Mouse (Mus musculus) intestine, postnatal 0 days (tissue): ENCODE results near the gene St3gal5. TPM values are rescaled to one million over a fixed set of nuclear protein-coding genes. Genes with fewer than 3 reads are reported as not detected.

Source experiments
- ATAC-seq: fragments of 200-750 bp; cut with Nextera tagmentation; 2 replicates; pipeline ENCODE4 v1.8.0; 2017; ENCODE audit warnings: mild to moderate bottlenecking, moderate TSS enrichment, moderate library complexity
- H3K27ac ChIP-seq: fragments of 300-500 bp; sonication (generic); 2 replicates; pipeline ENCODE4 v1.5.1; 2014; ENCODE audit warnings: mild to moderate bottlenecking, low read depth, low read length, moderate library complexity
- H3K27me3 ChIP-seq: fragments of 300-500 bp; sonication (generic); replicated peaks from 2 replicates; pipeline ENCODE4 v1.6.1; 2014; ENCODE audit warnings: low read length, mixed read lengths; ENCODE audit not compliant: control insufficient read depth, insufficient read depth
- H3K36me3 ChIP-seq: fragments of 300-500 bp; sonication (generic); 2 replicates; pipeline ENCODE4 v1.6.1; 2014; ENCODE audit warnings: mild to moderate bottlenecking, moderate library complexity; ENCODE audit not compliant: control insufficient read depth, insufficient read depth
- H3K4me1 ChIP-seq: fragments of 300-500 bp; sonication (generic); replicated peaks from 2 replicates; pipeline ENCODE4 v1.6.1; 2014; ENCODE audit warnings: antibody characterized with exemption, low read length, mixed read lengths; ENCODE audit not compliant: control insufficient read depth, insufficient read depth
- H3K4me2 ChIP-seq: fragments of 300-500 bp; sonication (generic); replicated peaks from 2 replicates; pipeline ENCODE4 v1.6.1; 2014; ENCODE audit warnings: low read depth, mild to moderate bottlenecking, moderate library complexity
- H3K4me3 ChIP-seq: fragments of 300-500 bp; sonication (generic); 2 replicates; pipeline ENCODE4 v1.5.1; 2014; ENCODE audit warnings: low read depth, low read length
- H3K9ac ChIP-seq: fragments of 300-500 bp; sonication (generic); 2 replicates; pipeline ENCODE4 v1.6.1; 2014; ENCODE audit warnings: mild to moderate bottlenecking, low read depth, low read length
- H3K9me3 ChIP-seq: fragments of 300-500 bp; sonication (generic); 2 replicates; pipeline ENCODE4 v1.6.1; 2016; ENCODE audit warnings: mixed run types; ENCODE audit not compliant: control insufficient read depth
- CTCF ChIP-seq: sonication (generic); IDR thresholded peaks from 2 replicates; pipeline ENCODE4 v1.5.1; 2016; ENCODE audit warnings: low read depth, mild to moderate bottlenecking, control low read depth, antibody characterized with exemption, moderate library complexity
- WGBS: fragments of 180-500 bp; shearing (Covaris S2); extraction: QIAGEN DNeasy Blood & Tissue Kit; methylation state at CpG from one replicate; pipeline ENCODE4 v1.1.7; 2014; 5-methylcytosine and 5-hydroxymethylcytosine counted together
- polyA plus RNA-seq: library from polyadenylated mRNA; unstranded; fragments of >200 nt; fragmentation: Nextera tagmentation; extraction: Ambion mirVana; gene quantifications from 2 replicates; pipeline ENCODE4 v1.2.1, GENCODE M21; 2015

The St3gal5 gene
- polyA plus RNA-seq, 1 experiment from 2014 or later, result 69.0 TPM

DNA sequence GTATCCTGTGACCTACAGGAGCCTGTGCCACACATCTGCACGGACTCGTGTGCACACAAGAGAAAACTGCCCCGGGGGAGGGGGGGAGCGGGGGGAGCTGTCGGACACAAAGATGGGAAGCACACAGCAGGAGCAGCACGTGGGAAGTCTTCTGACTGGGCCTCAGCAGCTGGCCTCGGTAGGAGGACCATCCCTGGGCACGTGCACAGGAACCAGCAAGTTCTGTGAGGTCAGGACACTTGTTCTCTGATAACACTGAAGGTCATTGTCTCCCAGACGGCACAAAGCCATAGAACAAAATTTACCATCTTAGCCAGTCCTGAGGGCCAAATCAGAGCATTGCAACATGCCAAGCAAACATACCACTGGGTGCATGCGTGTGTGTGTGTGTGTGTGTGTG lies 43.8 kb downstream of the St3gal5 start:
- WGBS, result 69% methylated on average over 10 of the region's 10 CpGs
- H3K4me2 ChIP-seq, result no peak overlapping the region
- H3K9me3 ChIP-seq, result no peaks in the 10 kb centered on the region
- H3K27ac ChIP-seq, result no peak overlapping the region
- H3K4me3 ChIP-seq, result no peak overlapping the region
- H3K4me1 ChIP-seq, result no peaks in the 10 kb centered on the region
- H3K9ac ChIP-seq, result no peak overlapping the region
- no peaks in the 10 kb centered on the region for H3K27me3 ChIP-seq
- H3K36me3 ChIP-seq, result peaks cover 11% of the 10 kb centered on the region; the same call in 1 of the 2 replicates
- no peak for ATAC-seq
- no peak for TF ChIP-seq CTCF

DNA sequence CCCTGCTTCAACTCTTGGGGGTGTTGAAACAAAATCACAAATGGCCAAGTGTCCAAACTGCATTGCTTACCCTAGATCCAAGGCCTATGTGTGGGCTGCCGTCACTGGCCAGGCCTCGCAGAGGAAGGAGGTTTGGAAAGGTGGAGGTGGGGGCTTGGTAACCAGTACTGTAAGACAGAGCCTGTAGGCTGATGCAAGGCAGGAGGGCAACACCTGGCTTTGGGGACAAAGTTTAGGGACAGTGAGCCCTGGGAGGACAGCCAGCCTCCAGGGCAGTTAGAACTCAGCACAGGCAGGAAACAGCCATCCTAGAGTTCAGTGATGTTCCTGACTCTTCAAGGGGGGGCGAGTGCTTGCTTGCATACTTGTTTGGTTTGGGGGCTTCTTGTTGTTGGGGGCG lies 45.2 kb downstream of the St3gal5 start:
- H3K4me2 ChIP-seq, result no peak overlapping the region
- H3K4me1 ChIP-seq, result no peaks in the 10 kb centered on the region
- TF ChIP-seq CTCF, result no peak
- ATAC-seq, result no peak
- H3K9ac ChIP-seq, result no peak overlapping the region
- no peaks in the 10 kb centered on the region for H3K9me3 ChIP-seq
- no peaks in the 10 kb centered on the region for H3K27me3 ChIP-seq
- 97% methylated on average over 4 of the region's 4 CpGs for whole genome bisulfite sequencing
- no peak overlapping the region for H3K27ac ChIP-seq
- no peak overlapping the region for H3K4me3 ChIP-seq
- H3K36me3 ChIP-seq, result peaks cover 10% of the 10 kb centered on the region; the same call in 1 of the 2 replicates

DNA sequence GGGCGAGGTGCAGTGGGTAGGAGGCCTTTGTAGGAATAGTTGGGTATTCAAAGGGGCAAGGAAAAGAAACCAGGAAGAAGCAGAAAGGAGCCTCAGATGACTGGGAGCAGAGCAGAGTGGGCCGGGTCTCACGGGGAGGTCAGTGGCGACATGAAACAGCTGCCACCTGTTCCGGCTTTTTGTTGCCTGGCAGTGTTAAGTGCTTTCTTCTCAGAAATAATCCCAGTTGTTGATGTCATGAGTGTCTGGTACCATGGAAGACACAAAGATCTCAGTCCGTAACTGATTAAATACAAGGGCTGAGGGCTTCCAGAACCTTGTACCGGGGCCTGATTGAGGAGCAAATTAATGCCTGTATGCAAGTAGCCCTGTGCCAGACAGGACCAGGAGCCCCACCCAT lies 47.0 kb downstream of the St3gal5 start:
- H3K9ac ChIP-seq, result no peak overlapping the region
- TF ChIP-seq CTCF, result no peak
- no peak for ATAC-seq
- H3K36me3 ChIP-seq, result peaks cover 15% of the 10 kb centered on the region
- H3K9me3 ChIP-seq, result no peaks in the 10 kb centered on the region
- no peak overlapping the region for H3K4me2 ChIP-seq
- 67% methylated on average over 7 of the region's 7 CpGs for WGBS
- no peaks in the 10 kb centered on the region for H3K27me3 ChIP-seq
- H3K4me3 ChIP-seq, result no peak overlapping the region
- H3K4me1 ChIP-seq, result no peaks in the 10 kb centered on the region
- no peak overlapping the region for H3K27ac ChIP-seq

DNA sequence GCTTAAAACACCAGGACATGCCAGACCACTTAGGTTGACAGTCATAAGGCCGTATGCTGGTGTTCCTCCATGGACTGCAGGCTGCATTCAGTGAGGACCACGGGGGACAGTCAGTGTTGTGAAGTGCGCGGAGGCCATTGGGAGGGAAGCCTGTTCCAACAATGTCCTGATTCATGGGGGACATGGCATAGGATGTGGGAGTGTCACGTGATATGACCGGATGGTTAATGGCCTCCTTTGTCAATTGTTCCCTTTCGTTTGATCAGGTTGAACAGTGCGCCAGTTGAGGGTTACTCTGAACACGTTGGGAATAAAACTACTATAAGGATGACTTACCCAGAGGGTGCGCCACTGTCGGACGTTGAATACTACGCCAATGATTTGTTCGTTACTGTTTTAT lies 49.4 kb downstream of the St3gal5 start:
- H3K27me3 ChIP-seq, result no peaks in the 10 kb centered on the region
- WGBS, result 86% methylated on average over 14 of the region's 14 CpGs
- no peak overlapping the region for H3K4me3 ChIP-seq
- no peak overlapping the region for H3K27ac ChIP-seq
- no peaks in the 10 kb centered on the region for H3K4me1 ChIP-seq
- no peak for TF ChIP-seq CTCF
- peaks cover 18% of the 10 kb centered on the region for H3K36me3 ChIP-seq
- no peak overlapping the region for H3K9ac ChIP-seq
- H3K9me3 ChIP-seq, result peaks cover 6% of the 10 kb centered on the region; the same call in 1 of the 2 replicates
- H3K4me2 ChIP-seq, result no peak overlapping the region
- no peak for ATAC-seq

DNA sequence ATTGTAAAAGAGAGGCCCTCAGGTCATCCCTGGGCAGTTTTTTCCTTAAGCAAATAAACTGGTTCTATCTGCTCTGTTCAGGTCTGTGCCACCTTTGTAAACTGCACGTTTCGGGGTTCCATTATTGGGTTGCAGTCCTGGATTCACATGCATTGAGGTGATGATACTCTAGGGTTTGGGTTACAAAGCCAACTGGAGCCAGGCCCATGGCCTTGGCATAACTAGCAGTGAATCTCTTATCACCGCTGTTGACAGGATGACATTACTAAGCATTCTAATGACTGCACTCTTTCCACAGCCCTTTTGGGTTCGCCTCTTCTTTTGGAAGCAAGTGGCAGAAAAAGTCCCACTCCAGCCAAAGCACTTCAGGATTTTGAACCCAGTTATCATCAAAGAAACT lies 51.3 kb downstream of the St3gal5 start:
- peaks cover 12% of the 10 kb centered on the region for H3K36me3 ChIP-seq
- no peak overlapping the region for H3K9ac ChIP-seq
- no peak overlapping the region for H3K4me2 ChIP-seq
- WGBS, result 87% methylated on average over 4 of the region's 4 CpGs
- ATAC-seq, result no peak
- no peaks in the 10 kb centered on the region for H3K4me1 ChIP-seq
- H3K9me3 ChIP-seq, result peaks cover 6% of the 10 kb centered on the region; the same call in 1 of the 2 replicates
- H3K4me3 ChIP-seq, result no peak overlapping the region
- no peaks in the 10 kb centered on the region for H3K27me3 ChIP-seq
- TF ChIP-seq CTCF, result no peak
- no peak overlapping the region for H3K27ac ChIP-seq

DNA sequence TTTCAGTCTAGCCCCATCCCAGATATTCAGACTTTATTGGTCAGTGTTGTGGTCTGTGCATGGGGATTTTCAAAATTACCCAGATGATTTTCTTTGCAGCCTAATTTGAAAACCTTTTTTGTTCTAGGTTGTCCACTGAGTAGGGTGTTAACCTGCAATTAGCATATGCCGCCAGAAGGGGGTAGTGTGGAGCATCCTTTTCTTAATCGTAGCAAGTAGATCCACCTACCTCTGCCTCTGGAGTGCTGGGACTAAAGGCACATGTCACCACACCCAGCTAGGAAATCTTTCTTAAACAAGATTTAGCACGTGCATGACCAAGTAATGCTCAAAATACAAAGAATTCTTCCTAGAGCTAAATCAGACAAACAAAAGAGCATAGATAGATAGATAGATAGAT lies 52.4 kb downstream of the St3gal5 start:
- Histone ChIP-seq H3K4me1 (no peaks in the 10 kb centered on the region), H3K9ac (no peak overlapping the region), H3K4me3 (no peak overlapping the region), H3K4me2 (no peak overlapping the region), H3K27ac (no peak overlapping the region), H3K36me3 (peaks cover 12% of the 10 kb centered on the region), H3K27me3 (no peaks in the 10 kb centered on the region), H3K9me3 (peaks cover 6% of the 10 kb centered on the region; the same call in 1 of the 2 replicates)
- peak; percentile 24; the same call in 1 of the 2 replicates for TF ChIP-seq CTCF
- ATAC-seq, result no peak
- 84% methylated on average over 3 of the region's 3 CpGs for WGBS

DNA sequence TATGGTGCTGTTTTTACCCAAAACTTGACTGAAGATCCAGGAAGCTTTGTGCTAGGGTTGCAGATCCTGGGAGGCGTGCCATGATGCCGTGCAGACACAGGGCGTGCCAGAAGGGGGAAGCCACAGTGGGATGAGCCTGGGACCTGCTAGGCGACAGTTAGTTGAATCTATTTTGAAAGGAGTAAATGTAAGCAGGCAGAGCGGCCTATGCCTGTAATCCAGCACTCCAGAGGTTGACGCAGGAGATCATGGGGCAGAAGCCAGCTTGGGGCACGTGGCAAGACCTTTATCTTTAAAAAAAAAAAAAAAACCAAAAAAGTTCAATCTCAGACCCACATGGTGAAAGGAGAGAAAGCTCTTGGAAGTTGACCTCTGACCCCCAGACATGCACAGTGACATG lies 55.3 kb downstream of the St3gal5 start:
- Histone ChIP-seq H3K4me2 (no peak overlapping the region), H3K27me3 (no peaks in the 10 kb centered on the region), H3K4me1 (no peaks in the 10 kb centered on the region), H3K9ac (no peak overlapping the region), H3K4me3 (no peak overlapping the region), H3K9me3 (peaks cover 6% of the 10 kb centered on the region; the same call in 1 of the 2 replicates), H3K27ac (no peak overlapping the region), H3K36me3 (peaks cover 7% of the 10 kb centered on the region)
- no peak for ATAC-seq
- no peak for TF ChIP-seq CTCF
- 85% methylated on average over 7 of the region's 7 CpGs for WGBS
